Mouse (Mus musculus) thymus, postnatal 25 days (tissue): ENCODE results near the gene Gm45140.

Experiments
- DNase-seq: peaks from one replicate; pipeline ENCODE4 v3.0.0; 2022

The Gm45140 gene

GRCm38 (mm10) chr6:87796251-87796880 is 39.2 kb downstream of the Gm45140 start:
- DNase-seq: no peak

GRCm38 (mm10) chr6:87795385-87796150 is 40.0 kb downstream of the Gm45140 start:
- no peak for DNase-seq

- no peak for DNase-seq
Observed at GRCm38 (mm10) chr6:87793821-87794510, 41.6 kb downstream of the Gm45140 start.

- no peak for DNase-seq
Observed at GRCm38 (mm10) chr6:87791826-87792225, 43.8 kb downstream of the Gm45140 start.

DNA sequence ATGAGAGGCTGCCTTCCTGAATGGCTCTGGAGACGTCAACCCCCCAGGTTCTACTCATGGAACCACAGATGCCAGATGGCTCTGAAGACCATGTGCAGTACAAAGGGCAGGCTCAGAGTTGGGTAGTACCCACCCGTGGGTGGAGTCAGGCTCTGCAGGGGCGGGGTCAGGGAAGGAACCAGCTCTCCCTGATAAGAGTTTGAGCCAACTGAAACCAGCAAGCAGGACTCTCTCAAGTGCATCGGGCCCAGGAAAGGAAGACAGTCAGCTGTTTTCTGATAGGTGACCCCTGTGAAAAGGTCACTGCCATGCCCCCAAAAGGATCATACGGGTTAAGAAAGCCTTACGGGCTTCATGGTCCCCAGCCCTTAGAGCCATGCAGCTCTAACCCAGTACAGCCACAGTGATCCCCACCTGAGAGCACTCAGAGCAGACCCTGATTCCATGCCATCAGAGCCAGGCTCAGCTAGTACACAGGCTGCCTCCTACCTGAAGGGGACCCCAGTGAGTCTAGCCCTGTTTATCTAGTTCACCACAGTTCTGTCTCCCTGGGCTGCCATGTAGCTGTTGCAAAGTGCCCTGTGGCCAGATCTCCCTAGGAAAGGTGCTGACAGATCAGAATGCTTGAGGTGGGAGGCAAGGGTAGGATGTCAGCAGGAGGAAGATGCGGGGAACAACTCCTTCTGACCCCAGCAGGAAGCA is 44.7 kb downstream of the Gm45140 start:
- no peak for DNase-seq

DNA sequence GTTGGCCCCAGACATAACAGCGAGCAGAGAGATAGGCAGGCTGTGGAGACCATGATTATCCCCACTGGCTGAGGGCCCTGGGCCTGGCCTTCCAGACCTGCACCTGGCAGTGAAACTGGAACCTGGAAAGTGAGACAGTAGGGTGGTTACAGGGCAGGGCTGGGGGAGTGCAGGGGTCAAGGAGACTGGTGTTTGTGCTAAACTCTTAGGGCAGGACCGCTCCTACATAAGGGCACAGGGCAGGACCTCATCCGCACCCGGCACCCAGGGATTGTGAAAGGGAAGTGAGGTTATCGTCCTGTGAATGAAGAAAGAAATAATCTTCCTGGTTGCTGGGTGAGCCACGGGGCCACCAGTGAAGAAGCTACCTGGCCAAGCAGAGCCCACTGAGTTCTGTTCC is 45.8 kb downstream of the Gm45140 start:
- DNase-seq: no peak

- DNase-seq: no peak
Observed at GRCm38 (mm10) chr6:87788896-87789587, 46.6 kb downstream of the Gm45140 start.

GRCm38 (mm10) chr6:87788266-87788895 is 47.2 kb downstream of the Gm45140 start:
- DNase-seq: no peak

DNA sequence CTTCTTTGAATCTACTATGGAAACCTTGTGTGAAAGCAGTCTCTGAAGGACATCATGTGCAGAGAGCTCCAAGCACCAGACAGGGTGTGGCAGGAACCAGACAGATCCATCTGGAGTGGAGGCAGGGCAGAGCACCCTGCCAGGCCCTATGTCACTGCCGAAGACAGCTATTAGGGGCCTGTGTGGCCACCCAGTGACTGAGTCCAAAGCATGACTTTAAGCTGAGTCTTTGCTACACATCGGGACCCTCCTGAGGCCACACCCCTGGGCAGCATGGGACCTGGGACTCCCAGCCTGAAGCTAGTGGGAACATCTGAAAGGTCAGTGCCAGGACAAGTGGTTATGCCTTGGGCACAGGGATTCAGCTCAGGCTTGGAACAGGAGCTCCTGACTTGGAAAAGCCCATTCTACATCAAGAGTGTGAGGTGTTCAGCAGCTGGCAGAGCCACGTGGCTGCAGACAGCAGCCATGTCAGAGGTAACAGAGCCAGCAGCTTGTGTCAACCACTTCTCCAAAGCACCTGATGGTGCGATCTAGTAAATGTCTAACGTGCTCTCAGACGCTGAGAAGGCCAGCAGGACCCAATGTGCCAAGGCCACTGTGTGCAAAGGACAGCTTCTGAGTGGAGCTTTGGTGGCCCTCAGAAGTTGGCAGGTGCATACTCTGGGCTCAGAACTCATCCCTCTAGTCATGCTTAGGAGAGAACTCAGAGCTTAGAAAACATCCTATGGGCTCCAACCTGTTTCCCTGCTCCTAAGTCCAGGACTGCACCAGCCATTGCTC is 48.3 kb downstream of the Gm45140 start:
- no peak for DNase-seq

GRCm38 (mm10) chr6:87786621-87787020 is 49.0 kb downstream of the Gm45140 start:
- DNase-seq: no peak

DNA sequence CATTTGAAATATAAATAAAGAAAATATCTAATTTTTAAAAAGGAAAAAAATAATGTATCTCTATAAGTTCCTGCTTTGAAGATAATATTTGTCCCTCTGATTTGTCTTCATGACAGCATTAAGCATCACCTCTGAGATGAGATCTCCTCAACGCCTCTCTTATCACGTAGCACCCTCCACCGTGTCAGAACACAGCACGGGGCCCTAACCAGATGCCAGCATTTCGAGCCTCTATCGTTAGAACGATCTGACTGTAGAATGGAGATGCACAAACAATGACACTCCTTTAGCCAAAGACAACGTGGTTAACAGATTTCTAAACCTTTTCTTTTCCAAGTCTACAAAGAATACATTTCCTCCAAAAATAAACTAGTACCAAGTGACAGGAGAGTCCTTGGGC is 51.6 kb downstream of the Gm45140 start:
- no peak for DNase-seq

- DNase-seq: no peak
Observed at GRCm38 (mm10) chr6:87780546-87781301, 54.9 kb downstream of the Gm45140 start.

- DNase-seq: no peak
Observed at GRCm38 (mm10) chr6:87779174-87780165, 56.1 kb downstream of the Gm45140 start.

GRCm38 (mm10) chr6:87778294-87779173 is 57.1 kb downstream of the Gm45140 start:
- DNase-seq: no peak

DNA sequence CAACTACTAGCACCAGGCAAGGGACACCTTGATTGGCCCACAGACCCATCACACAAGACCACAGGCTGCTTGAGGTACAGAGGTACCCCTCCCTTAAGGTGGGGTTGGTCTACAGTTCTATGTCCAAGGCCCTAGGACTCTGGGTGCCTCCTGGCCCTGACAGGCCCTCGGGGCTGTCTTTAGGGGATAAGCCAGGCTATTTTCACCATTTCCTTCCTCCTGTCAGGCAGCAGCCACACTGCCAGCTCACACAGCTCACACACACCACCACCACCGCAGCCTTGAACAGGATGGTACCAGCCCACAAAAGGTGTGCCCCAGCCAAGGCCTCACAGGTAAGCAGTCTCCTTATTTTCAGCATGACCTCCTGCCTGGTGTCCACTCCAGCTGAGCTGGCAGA is 57.8 kb downstream of the Gm45140 start, which contains the start of gene Gp9:
TSS of gene Gp9 (plus strand) at position 231 of the 400 bp plus-strand sequence.
- DNase-seq: no peak

DNA sequence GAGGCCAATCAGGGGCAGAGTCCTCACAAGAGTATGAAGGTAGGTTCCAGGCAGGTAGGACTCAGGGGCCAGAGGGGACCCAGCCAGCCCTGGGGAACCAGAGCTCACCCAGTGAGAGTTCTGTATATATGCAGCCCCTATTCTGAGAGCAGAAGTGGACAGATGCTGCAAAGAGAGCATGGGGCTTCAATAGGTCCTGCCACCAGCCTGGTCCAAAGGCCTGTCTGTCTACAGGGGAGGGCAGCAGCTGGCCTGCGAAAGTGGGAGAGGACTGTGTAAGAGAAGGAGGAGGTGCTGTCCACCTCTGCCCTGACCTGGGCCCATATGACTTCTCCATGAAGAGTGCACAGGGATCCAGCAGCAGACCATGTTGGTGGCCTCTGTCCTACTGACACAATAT is 58.9 kb downstream of the Gm45140 start:
- DNase-seq: no peak

DNA sequence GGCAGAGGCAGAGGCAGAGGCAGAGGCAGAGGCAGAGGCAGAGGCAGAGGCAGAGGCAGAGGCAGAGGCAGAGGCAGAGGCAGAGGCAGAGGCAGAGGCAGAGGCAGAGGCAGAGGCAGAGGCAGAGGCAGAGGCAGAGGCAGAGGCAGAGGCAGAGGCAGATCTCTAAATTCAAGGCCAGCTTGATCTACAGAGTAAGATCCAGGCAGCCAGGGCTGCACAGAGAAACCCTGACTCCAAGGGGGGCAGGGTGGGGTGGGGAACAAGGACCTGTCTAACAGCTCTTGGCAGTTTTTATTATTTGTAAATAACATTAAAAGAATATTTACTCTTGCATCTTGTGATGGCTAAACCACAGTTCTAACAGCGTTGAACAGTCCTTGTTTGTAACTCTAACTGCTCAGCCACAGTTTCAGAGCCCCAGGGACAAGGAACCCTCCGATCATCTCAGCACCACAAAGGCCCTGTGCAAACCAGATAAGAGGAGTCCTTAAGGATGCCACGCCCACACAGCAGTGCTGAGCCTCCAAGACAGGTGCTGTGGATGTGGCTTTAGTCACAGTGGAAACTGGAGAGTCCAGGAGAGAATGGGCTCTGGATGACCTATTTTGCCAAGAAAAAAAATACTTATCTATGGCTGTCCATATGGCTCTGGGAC is 59.9 kb downstream of the Gm45140 start:
- DNase-seq: no peak

DNA sequence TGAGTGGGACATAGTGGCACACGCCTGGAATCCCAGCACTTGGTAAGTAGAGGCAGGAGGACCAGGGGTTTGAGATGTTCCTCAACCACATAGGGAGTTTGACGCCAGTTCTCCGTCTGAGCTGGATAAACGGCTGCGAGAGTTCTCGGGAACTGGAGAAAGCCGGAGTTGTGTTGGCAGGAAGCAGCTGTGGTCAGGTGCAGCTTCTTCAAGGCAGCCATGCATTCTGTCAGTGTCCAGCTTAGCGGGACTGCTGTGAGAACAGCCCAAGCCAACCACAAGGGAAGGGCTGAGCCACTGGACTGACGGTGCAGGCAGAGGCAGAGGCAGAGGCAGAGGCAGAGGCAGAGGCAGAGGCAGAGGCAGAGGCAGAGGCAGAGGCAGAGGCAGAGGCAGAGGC is 60.7 kb downstream of the Gm45140 start:
- no peak for DNase-seq
